Mouse (Mus musculus): ENCODE measurements around the gene Tedc1.
A peak's percentile ranks its signal among the peaks of the same experiment; 100 is the strongest.

Tedc1 gene

DNA sequence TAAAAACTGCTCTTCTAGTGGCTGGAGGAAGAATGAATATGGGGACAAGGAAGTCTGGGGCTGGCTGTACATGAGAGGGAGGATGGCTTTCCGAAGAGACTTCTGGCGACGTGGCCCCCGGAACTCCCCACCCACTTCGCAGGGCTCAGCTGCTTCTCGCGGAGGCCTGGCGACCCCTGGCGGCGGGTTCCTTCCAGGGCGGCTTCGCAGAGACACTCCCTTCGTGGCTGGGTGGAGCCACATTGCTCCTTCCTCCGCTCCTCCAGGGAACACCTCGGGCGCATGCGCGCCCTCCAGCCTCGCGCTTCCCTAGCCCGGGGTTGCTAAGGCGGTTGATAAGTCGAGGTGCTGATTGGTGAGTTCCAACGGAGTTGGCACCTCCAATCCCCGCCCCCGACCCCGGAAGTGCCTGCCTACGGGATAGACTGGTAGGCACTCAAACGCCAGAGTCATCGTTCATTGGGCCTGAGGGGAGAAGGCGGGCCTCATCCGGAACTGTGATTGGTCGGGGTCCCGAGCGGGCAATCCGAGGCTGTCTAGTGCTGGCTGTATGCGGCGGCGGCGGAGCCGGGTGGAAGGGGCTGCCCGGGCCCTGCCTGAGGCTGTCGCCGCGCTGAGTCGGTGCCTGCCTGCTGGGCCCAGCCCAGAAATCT, at the start of gene Tedc1:
Tedc1 (plus strand) TSS at position 535 of the 653 bp plus-strand sequence.
- DNase-seq (ENCODE audit: low spot score in 2 of 2) = peak; percentile 100

DNA sequence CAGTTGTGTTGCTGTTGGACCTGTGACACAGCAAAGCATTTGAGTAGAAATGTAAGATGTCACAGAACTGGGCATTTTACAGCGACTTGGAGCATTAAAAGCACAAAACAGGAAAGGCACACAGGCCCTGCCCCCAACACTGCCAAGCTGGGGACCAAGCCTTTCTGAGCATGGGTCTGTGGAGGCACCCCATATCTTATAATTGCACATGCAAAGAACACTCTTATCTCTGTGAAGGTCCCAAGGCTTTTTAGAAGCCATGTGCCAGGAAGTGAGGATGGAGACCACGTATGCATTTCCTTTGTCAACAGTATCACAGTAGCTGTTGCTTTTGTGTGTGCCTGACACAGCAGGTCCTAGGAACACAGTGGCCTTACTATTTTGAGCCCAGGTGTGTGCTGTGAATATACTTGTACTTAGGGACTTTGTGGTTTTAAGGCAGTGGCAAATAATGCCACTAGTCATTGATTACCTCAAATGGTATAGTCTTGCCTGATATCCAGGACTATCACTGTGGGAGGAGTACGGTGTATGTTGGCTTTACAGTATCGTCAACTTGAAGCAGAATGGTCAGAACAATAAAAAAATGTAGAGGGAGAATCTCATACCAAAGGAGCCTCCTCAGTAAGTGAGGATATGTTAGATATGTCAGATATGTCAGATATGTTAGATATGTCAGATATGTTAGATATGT, 48.6 kb upstream of the Tedc1 start:
- no peak for DNase-seq (ENCODE audit: low spot score in 2 of 2)

DNA sequence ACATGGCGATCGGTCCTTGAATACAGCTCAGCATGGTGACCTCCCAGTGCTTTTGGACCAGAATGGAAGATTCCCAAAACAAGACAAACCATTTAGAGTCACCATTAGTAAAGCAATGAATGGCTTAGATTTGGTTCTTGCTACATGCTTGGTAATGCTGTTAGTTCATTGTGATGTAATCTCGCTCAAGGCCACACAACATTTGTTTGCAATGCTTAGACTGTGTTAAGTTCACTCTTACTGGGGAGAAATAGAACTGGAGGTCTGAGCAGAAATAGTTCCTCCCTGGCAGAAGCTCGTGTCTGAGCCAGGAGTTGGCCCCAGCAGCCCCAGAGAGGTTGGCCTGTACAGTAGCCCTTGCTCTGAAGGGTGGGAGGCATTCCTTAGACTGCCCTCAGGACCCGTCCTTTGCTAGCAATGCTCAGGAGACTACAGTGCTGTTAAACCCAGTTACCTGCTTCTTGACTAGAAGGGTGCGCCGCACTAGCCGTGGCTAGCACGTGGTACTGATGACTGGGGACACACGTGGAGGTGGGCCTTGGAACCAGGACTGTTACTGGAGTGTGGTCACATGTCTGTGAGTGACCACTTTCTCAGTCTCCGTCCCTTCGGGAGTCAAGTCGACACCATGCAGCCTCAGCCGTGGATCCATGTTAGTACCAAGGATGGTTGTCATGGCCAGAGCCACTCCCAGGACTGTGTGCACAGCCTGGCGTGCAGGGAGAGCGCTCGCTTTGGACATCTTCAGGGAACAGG, 47.5 kb upstream of the Tedc1 start:
- no peak for DNase-seq (ENCODE audit: low spot score in 2 of 2)

DNA sequence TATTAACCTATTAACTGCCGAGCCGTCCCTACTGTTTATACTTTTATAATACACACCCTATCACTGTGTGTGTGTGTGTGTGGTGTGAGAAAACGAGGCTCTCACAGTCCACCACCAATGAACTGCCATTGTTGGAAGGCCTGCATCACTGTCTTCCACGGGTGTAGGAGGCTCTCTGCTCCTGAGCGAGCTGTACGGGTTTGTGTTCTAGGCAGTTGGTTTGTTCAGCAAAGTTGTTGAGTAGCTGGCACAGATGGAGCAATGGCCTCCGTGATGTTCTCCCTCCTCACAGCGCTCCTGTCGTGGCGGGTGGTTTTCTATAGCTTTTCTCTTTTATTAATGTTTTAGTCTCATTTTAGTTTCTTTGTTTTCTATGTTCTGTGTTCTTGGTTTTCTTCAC, 46.4 kb upstream of the Tedc1 start:
- DNase-seq (ENCODE audit: low spot score in 2 of 2) = no peak

DNA sequence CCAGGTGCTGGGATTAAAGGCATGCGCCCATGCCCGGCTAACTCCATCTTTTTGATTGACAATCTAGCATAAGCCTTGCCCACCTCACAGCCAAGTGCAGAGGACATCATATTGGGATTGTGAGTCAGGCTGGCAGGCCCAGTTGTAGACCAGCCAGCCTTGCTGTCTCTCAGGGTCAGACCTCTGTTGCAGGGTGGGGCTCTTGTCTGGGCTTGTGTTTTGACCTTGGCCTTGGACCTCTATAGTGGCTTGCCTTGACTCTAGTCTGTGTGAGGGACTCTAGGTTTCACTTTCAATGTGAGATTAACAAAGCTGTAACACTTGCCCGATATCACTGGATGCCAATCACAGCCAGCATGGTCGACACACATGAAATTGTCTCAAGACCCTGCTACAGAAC, 42.1 kb upstream of the Tedc1 start:
- no peak for DNase-seq (ENCODE audit: low spot score in 2 of 2)

DNA sequence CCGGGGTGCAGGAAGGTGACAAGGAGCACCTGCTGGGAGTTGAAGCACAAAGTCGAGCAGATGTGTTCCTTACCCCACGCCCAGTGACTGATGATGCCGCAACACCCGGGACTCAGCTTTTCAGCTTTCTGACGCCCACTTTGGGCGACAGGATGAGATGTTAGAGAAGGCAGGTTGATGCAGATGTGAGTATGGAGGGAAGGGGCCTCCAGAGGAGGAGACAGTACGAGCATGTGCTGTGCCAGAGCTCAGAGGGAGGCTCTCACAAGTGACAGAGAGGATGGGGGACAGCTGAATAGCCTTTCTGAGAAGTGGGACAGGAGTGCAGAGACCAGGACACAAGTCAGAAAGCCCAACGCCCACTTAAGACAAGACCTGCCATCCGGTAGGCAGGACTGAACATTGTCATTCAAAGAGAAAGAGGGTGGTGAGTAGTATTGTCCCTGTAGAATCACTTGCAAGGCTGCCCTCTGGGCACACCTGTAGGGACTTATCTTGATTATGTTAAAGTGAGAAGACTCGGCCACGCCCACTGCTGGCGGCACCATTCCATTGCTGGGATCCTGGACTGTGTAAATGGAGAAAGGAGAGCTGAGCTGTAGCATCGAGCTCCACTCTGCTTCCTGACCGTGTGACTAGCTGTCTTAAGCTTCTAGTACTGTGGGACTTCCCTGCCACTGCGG, 41.2 kb upstream of the Tedc1 start:
- no peak for DNase-seq (ENCODE audit: low spot score in 2 of 2)

DNA sequence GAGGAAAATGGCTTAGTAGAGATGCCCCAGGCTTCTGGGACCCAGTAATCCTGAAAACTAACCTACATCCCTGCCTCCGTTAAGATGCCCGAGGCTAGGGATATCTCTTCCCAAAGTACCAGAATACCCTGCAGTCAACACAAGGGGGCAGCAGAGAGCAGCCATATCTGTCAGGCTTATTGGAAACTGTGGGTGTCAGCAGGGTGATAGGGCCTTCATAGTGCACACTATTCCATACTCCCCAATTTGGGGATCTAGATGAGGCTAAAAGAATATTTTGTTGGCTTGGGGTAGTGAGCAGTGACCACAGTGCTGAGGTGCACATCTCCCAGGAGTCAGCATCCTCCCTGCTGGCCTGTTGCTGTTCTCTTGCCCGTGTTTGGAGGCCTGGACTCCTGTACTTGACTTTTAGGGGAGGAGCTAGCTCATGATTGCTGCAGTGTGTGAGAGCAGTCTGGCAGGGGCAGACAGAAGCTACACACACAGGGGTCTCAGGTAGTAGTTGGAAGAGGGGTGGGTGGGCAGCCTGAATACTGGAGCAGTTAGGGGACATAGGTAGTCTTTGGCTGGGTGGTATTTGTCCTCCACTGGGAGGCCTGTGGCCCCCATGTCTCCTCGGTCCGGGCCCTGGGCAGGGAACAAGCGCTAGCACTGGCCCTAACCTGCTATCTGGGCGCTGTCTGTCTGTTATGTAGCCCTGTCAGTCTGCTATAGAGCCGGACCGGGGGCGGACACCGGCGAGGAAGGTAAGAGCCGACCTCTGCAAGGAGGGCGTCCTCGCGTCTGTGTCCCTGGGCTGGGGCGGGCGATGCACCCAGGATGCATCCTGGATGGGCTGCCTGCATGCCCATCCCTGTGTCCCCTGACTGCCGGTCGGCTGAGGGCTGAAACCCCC, 36.5 kb upstream of the Tedc1 start:
- peak in 1 of 2 experiments; percentile 78 for DNase-seq (ENCODE audit: low spot score in 2 of 2)

DNA sequence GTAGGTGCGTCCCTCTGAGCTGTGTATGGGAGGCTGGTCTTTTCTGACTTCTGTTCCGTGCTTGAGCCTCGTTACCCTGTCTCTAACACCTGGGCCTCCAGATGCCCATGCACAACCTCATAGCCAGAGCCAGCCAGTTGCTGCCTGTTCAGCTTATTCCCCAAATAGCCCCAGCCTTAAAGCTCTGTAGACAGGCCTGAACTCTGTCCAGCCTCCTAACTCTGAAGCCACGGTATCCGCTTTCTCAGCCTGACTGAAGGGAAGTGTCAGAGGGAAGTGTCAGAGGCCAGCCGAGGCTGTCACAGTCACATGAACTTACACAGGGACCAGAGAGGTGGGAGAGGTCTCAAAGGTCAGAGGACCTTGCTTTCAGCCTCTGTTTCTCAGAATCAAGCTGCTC, 31.5 kb upstream of the Tedc1 start:
- no peak for DNase-seq (ENCODE audit: low spot score in 2 of 2)

DNA sequence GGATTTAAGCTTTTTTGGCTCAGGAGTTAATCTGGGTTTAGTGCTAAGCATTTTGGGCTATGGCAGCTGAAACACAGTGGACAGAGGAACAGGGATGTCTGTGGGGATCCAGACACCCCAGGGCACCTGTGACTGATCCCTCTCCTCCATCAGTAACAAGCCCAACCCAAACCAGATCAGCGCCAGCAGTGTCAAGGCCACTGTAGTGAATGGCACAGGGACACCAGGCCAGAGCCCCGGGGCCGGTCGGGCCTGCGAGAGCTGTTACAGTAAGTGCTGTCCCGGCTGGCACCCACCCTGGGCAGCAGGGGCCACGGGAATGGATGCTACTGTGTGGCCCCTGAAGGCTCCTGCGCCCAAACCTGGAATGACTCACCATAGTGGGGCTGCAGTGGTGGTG, 25.5 kb upstream of the Tedc1 start:
- no peak for DNase-seq (ENCODE audit: low spot score in 2 of 2)

DNA sequence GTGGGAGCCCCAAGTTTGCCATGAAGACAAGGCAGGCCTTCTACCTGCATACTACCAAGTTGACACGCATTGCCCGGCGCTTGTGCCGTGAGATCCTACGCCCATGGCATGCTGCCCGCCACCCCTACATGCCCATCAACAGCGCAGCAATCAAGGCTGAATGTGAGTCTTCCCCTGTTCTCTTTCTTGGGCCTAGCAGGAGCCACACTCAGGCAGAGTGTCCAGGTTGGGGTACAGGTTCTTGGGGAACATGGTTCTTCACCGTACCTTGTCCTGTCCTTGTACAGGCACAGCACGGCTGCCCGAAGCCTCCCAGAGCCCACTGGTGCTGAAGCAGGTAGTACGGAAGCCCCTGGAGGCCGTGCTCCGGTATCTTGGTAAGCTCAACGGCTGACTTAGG, 24.6 kb upstream of the Tedc1 start:
- no peak for DNase-seq (ENCODE audit: low spot score in 2 of 2)

DNA sequence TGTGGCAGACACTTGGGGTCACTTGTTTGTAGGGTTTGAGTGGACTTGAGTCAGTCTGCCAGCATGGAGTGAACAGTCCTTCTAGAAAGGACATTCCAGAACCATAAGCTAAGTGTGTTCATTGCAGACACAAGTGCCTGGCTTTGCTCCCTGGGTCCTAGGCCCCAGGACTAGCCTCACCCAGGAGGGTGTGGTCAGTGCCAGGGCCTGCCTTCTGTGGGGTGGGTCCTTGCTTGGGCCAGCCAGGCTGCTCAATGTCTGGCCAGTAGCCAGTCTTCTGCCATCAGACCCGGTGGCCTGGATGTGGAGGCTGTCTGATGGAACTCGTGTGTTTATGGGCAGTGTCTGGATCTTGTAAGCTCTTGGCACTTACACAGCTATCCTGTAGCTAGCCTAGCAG, 23.7 kb upstream of the Tedc1 start:
- DNase-seq (ENCODE audit: low spot score in 2 of 2) = no peak

DNA sequence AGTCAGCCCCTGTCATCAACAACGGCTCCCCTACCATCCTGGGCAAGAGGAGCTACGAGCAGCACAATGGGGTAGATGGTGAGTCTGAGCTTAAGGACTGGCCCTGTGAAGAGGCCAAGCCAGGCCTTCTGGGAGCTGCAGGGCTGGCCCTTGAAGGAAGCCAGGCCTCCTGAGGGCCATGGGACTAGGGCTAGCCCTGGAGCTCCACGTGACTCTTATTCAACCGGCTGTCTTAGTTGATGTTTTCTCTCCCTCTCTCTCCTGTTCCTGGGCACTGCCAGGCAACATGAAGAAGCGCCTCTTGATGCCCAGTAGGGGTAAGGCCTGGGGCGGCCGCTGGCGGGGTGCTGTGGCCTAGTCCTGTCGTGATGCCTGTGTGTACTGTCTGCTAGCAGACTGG, 23.0 kb upstream of the Tedc1 start:
- DNase-seq (ENCODE audit: low spot score in 2 of 2) = no peak

DNA sequence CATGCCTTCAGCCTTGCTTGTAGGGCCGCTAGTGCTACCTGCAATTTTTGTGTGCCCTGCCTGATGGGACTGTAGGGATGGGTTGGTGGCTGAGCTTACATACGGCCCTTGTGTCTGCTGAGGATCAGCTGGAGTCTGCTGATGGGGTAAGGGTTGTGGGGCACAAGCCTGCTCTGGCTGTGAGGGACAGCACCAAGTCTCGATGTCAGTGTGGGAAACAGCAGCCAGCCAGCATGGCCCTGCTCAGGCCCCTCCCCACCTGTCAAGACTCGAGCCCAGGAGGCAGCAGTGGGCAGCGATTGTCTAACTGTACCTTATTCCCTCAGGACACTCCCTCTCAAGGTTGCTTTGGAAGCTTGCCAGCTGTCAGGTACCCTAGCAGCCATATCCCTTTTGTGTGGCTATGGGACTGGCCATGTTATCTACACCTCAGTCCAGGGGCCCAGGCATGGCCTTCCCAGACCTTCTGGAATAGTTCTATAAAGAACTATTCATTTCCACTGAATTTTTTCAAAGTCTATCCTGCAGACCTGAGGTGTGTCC, 22.3 kb upstream of the Tedc1 start:
- no peak for DNase-seq (ENCODE audit: low spot score in 2 of 2)

DNA sequence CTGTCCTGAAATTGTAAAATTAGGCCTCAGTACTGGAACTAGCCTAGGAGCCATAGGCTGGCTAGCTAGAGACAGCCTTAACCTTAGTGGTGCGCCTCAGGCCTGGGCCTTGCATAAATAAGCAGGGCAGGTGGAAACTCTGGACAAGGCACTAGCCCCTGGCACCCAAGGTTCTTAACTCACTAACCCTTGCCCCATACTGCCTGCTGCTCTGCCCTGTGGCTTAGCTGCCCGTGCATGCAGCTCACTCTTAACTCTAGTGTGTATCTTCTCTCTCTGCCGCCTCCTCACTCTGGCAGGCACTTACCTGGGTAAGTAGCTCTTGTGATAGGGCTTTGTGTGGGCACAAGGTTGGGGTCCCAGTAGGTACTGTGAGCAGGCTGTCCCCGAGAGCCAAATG, 21.7 kb upstream of the Tedc1 start:
- no peak for DNase-seq (ENCODE audit: low spot score in 2 of 2)

DNA sequence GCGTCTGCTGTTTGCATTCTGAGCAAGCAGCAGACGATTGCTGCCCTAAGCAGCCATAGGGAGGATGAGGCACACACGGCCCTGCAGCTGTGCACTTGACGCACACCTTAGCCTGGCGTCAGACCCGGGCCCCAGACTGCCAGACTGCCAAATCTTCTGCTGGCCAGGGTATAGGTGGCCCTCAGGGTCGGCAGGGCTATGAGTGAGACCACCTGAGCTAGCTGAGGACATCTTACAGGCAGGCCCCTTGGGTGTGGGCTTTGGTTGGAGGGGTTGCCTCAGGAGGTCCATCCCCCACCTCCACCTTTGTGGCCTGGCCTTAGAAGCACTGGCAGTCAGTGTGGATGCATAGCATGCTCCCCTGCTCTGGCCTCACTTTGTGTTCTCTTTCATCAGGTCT, 20.8 kb upstream of the Tedc1 start:
- no peak for DNase-seq (ENCODE audit: low spot score in 2 of 2)

DNA sequence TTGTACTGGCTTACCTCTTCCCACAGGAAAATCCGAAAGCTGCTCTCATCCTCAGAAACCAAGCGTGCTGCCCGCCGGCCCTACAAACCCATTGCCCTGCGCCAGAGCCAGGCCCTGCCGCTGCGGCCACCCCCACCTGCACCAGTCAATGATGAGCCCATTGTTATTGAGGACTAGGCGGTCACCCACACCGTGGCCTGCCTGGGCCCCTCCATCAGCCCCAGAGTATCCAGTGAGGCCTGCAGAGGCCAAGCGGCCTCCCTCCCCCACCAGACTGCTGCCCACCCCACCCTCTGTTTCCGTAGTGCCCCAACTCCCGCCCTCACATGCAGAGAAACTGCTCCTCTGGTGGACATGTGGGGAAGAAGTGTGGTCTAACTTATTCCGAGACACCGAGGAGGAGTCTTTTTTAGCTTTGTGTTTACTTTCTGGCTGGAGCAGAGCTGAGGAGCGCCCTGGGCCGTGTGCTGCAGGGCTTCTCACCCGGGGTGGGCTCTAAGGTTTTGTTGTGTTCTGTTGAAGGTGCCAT, 19.7 kb upstream of the Tedc1 start:
- no peak for DNase-seq (ENCODE audit: low spot score in 2 of 2)

DNA sequence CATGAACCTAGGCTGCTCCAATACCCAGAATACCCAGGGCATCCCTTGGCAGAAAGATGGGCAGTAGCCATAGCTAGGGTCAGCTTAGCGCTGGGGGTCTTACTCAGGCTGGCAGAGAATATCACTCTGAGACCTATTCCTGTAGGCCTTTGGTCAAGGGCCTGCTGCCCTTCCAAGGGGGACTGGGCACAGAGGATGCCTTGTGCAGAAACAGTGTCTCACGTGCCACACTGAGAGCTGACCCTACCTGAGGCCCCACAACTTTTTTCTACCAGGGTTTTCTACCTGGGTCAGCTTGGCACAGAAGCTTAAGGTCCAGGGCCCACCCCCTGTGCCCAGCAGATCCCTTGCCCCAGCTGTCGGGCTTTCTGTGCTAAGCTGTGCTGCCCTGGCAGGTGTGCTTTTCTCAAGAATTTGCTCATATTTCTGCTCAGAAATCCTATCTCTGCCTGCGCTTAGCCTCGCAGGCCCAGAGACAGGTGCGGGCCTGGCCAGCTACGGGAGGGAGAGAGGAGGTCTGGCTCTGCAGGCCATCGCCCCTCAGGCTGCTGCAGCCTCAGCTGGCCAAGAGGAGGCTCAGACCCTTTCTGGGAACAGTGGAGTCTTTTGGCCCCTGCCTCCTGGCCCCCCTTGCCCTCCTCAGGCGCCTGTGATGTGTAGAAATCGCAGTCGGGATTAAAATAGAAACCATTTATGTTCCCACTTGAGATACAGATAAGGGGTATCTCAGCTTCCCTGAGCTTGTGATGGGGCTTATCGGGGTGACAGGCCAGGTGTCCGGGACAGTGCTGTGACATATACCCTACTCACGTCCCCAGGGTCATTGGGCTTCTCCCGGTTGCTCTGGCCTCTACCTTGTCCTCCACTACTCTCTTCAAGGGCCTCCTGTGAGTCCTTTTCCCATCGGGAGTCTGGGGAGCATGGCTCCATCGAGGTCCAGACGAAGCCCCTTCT, 18.7 kb upstream of the Tedc1 start:
- no peak for DNase-seq (ENCODE audit: low spot score in 2 of 2)

DNA sequence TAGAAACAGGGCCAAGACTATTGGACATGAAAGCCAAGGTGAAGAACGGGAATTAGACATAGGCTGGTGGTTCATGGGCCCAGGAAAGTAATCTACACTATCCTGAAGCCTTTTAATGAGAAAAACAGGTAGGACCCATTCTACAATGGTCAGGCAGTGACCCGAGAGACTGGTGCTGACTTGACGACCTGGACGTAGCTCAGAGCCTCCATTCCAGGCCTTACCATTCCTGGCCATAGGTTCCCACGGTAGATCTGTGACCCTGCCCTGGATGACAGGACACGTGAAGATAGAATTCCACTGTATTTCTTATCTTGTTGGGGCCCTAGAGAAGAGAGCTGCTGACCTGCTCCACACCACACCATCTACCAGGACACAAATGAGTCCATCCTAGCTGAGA, 17.9 kb upstream of the Tedc1 start:
- DNase-seq (ENCODE audit: low spot score in 2 of 2) = no peak
